Mouse (Mus musculus) erythroblast, embryonic 14.5 days (primary cell): Measurements from ENCODE around the gene Acer3. TPM values are rescaled to one million over a fixed set of nuclear protein-coding genes. Genes with fewer than 3 reads are reported as not detected.

Experiments
- H3K27me3 ChIP-seq: 2 replicates; pipeline ENCODE4 v1.6.1; 2012; ENCODE audit warnings: inconsistent platforms; ENCODE audit not compliant: control insufficient read depth
- H3K36me3 ChIP-seq: 2 replicates; pipeline ENCODE4 v1.6.1; 2012; ENCODE audit warnings: mild to moderate bottlenecking, inconsistent platforms; ENCODE audit not compliant: control insufficient read depth
- H3K4me1 ChIP-seq: 2 replicates; pipeline ENCODE4 v1.6.1; 2012; ENCODE audit warnings: inconsistent platforms; ENCODE audit not compliant: control insufficient read depth
- H3K4me3 ChIP-seq: replicated peaks from 2 replicates; pipeline ENCODE3; 2012; ENCODE audit warnings: moderate library complexity, mild to moderate bottlenecking, inconsistent platforms
- H3K9me3 ChIP-seq: 2 replicates; pipeline ENCODE4 v1.6.1; 2012; ENCODE audit warnings: low read length, inconsistent platforms, mixed read lengths; ENCODE audit not compliant: control insufficient read depth
- GATA1 ChIP-seq: IDR thresholded peaks from 2 replicates; pipeline ENCODE4 v1.6.1; 2012; ENCODE audit warnings: low read length, inconsistent platforms, mixed read lengths
- TAL1 ChIP-seq: IDR thresholded peaks from 3 replicates; pipeline ENCODE4 v1.6.1; 2012; ENCODE audit warnings: low read length, inconsistent platforms, mixed read lengths
- polyA plus RNA-seq: library from polyadenylated mRNA; stranded (reverse); fragments of >175 nt; gene quantifications from 2 replicates; pipeline ENCODE4 v1.2.3, GENCODE M21; 2012

Gene Acer3
- polyA plus RNA-seq, 1 experiment: 0.15 TPM

- H3K4me3 ChIP-seq: no peak overlapping the region
- TF ChIP-seq TAL1 (no peak), GATA1 (no peak)
- no peaks in the 10 kb centered on the region for H3K27me3 ChIP-seq
- no peaks in the 10 kb centered on the region for H3K9me3 ChIP-seq
- peaks cover 27% of the 10 kb centered on the region for H3K36me3 ChIP-seq
- H3K4me1 ChIP-seq: peaks cover 3% of the 10 kb centered on the region; the same call in 1 of the 2 replicates
These were observed 84.2 kb downstream of the Acer3 start for GRCm38 (mm10) chr7:98236686-98237359.

GRCm38 (mm10) chr7:98223796-98224195, 97.2 kb downstream of the Acer3 start:
- H3K9me3 ChIP-seq: no peaks in the 10 kb centered on the region

GRCm38 (mm10) chr7:98216713-98217112, 104.3 kb downstream of the Acer3 start:
- H3K4me1 ChIP-seq: no peaks in the 10 kb centered on the region
- H3K27me3 ChIP-seq: no peaks in the 10 kb centered on the region
- TF ChIP-seq TAL1 (no peak), GATA1 (no peak)
- H3K36me3 ChIP-seq: peaks cover 31% of the 10 kb centered on the region
- H3K9me3 ChIP-seq: no peaks in the 10 kb centered on the region
- no peak overlapping the region for H3K4me3 ChIP-seq

More at GRCm38 (mm10) chr7:98223796-98224195, 97.2 kb downstream of the Acer3 start:
- H3K4me3 ChIP-seq: no peak overlapping the region
- peaks cover 26% of the 10 kb centered on the region for H3K36me3 ChIP-seq
- no peaks in the 10 kb centered on the region for H3K27me3 ChIP-seq
- TF ChIP-seq TAL1 (no peak), GATA1 (no peak)
- no peaks in the 10 kb centered on the region for H3K4me1 ChIP-seq

GRCm38 (mm10) chr7:98202946-98203345, 118.1 kb downstream of the Acer3 start:
- TF ChIP-seq GATA1 (no peak), TAL1 (no peak)
- Histone ChIP-seq H3K36me3 (no peaks in the 10 kb centered on the region), H3K27me3 (peaks cover 7% of the 10 kb centered on the region), H3K9me3 (no peaks in the 10 kb centered on the region), H3K4me1 (no peaks in the 10 kb centered on the region), H3K4me3 (no peak overlapping the region)

GRCm38 (mm10) chr7:98201493-98202028, 119.4 kb downstream of the Acer3 start:
- Histone ChIP-seq H3K4me1 (no peaks in the 10 kb centered on the region), H3K9me3 (no peaks in the 10 kb centered on the region), H3K36me3 (no peaks in the 10 kb centered on the region), H3K27me3 (peaks cover 18% of the 10 kb centered on the region), H3K4me3 (no peak overlapping the region)
- TF ChIP-seq GATA1 (no peak), TAL1 (no peak)

GRCm38 (mm10) chr7:98200396-98200795, 120.6 kb downstream of the Acer3 start:
- TF ChIP-seq TAL1 (no peak), GATA1 (no peak)
- Histone ChIP-seq H3K36me3 (no peaks in the 10 kb centered on the region), H3K27me3 (peaks cover 30% of the 10 kb centered on the region), H3K9me3 (no peaks in the 10 kb centered on the region), H3K4me3 (no peak overlapping the region), H3K4me1 (no peaks in the 10 kb centered on the region)

GRCm38 (mm10) chr7:98199381-98199780, 121.6 kb downstream of the Acer3 start, which contains the start of gene B3gnt6:
B3gnt6 (minus strand) TSS chr7:98199481.
- Histone ChIP-seq H3K4me1 (peaks cover under 1% of the 10 kb centered on the region), H3K27me3 (peaks cover 40% of the 10 kb centered on the region)
- TF ChIP-seq GATA1 (no peak), TAL1 (no peak)

GRCm38 (mm10) chr7:98195151-98195801, 125.7 kb downstream of the Acer3 start:
- no peak for TF ChIP-seq GATA1
- no peak for TF ChIP-seq TAL1
- H3K4me3 ChIP-seq: no peak overlapping the region
- no peaks in the 10 kb centered on the region for H3K36me3 ChIP-seq
- peaks cover 70% of the 10 kb centered on the region for H3K27me3 ChIP-seq
- H3K9me3 ChIP-seq: peaks cover 13% of the 10 kb centered on the region; the same call in 1 of the 2 replicates
- H3K4me1 ChIP-seq: peaks cover 13% of the 10 kb centered on the region

More at GRCm38 (mm10) chr7:98199381-98199780, 121.6 kb downstream of the Acer3 start, which contains the start of gene B3gnt6:
- Histone ChIP-seq H3K4me3 (no peak within 1 kb of the TSS), H3K9me3 (peaks cover under 1% of the 10 kb centered on the region; the same call in 1 of the 2 replicates), H3K36me3 (no peaks in the 10 kb centered on the region)
